Mouse (Mus musculus) bone marrow macrophage, adult 2 months (primary cell): Measurements from ENCODE around the gene Pld5.

Source experiments
- CTCF ChIP-seq: IDR thresholded peaks from 2 replicates; pipeline ENCODE4 v1.5.1; 2012; ENCODE audit warnings: low read depth, mild to moderate bottlenecking, low read length, moderate library complexity
- POLR2A ChIP-seq: IDR thresholded peaks from 2 replicates; pipeline ENCODE4 v1.6.1; 2012; ENCODE audit warnings: mild to moderate bottlenecking, low read depth, low read length, borderline replicate concordance

- TF ChIP-seq POLR2A, result no peak
- no peak for TF ChIP-seq CTCF
These were observed 266.7 kb downstream of the Pld5 start for GRCm38 (mm10) chr1:176008411-176008810.
